Mouse (Mus musculus) brain, embryonic 14.5 days (tissue): ENCODE data around the gene Ccdc69.
A peak's percentile ranks its signal among the peaks of the same experiment; 100 is the strongest.

Experiments used
- CTCF ChIP-seq: fragments of 200-500 bp; IDR thresholded peaks from 2 replicates; pipeline ENCODE4 v1.5.1; 2012; ENCODE audit warnings: inconsistent platforms, mild to moderate bottlenecking, moderate library complexity, borderline replicate concordance; ENCODE audit not compliant: insufficient read depth, insufficient read length; ENCODE audit errors: extremely low read depth
- POLR2A ChIP-seq: fragments of 200-500 bp; IDR thresholded peaks from 2 replicates; pipeline ENCODE4 v1.6.1; 2012; ENCODE audit warnings: mild to moderate bottlenecking, inconsistent platforms, borderline replicate concordance; ENCODE audit not compliant: poor library complexity, insufficient read depth, insufficient read length, severe bottlenecking; ENCODE audit errors: extremely low read depth

GRCm38 (mm10) chr11:55097463-55098188 is 19.7 kb upstream of the Ccdc69 start, which contains the start of gene Gm2a:
- TF ChIP-seq CTCF (no peak), POLR2A (peak; percentile 39; the same call in 1 of the 2 replicates)
